Mouse (Mus musculus) CH12.LX (cell line): ENCODE data around the gene Fgfr2. TPM values are rescaled to one million over a fixed set of nuclear protein-coding genes. Genes with fewer than 3 reads are reported as not detected.
A peak's percentile ranks its signal among the peaks of the same experiment; 100 is the strongest.

Experiments used
- DNase-seq: peaks from one replicate; pipeline ENCODE4 v3.0.0-alpha.2; 2013; ENCODE audit errors: extremely low read depth
- H3K27ac ChIP-seq: 2 replicates; pipeline ENCODE4 v1.5.1; 2012; ENCODE audit warnings: low read depth, mild to moderate bottlenecking, control low read depth, moderate library complexity; ENCODE audit not compliant: insufficient read depth
- H3K27me3 ChIP-seq: replicated peaks from 2 replicates; pipeline ENCODE3; 2012; ENCODE audit warnings: inconsistent platforms
- H3K36me3 ChIP-seq, 2 experiments: replicated peaks in 1 of 2; 2 replicates each; pipeline versions ENCODE3 to v1.6.1; 2012; ENCODE audit warnings: inconsistent platforms in 1 of 2, low read length in 1 of 2, mild to moderate bottlenecking in 1 of 2, mixed read lengths in 1 of 2, moderate library complexity in 1 of 2; ENCODE audit not compliant: control insufficient read depth in 1 of 2, insufficient read depth in 1 of 2
- H3K4me1 ChIP-seq, 2 experiments: 2 replicates each; pipeline ENCODE4 v1.6.1; 2012; ENCODE audit warnings: inconsistent platforms in 1 of 2, moderate library complexity in 1 of 2; ENCODE audit not compliant: insufficient read depth in 2 of 2, control insufficient read depth in 1 of 2
- H3K4me2 ChIP-seq: 2 replicates; pipeline ENCODE4 v1.6.1; 2012; ENCODE audit warnings: low read depth, mild to moderate bottlenecking, control low read depth; ENCODE audit not compliant: poor library complexity, insufficient read depth, severe bottlenecking
- H3K4me3 ChIP-seq, 3 experiments: fragments of 150-350 bp in 1 of 3; sonication (generic) in 1 of 3; replicated peaks in 1 of 3; 2 replicates each; pipeline versions ENCODE3 to v1.5.1; 2011 to 2012; ENCODE audit warnings: low read depth in 2 of 3, low read length in 2 of 3, mild to moderate bottlenecking in 2 of 3, moderate library complexity in 2 of 3, control low read depth in 1 of 3, improper control_type of control experiment in 1 of 3, inconsistent platforms in 1 of 3, mixed read lengths in 1 of 3; ENCODE audit not compliant: poor library complexity in 1 of 3
- H3K79me2 ChIP-seq: replicated peaks from 2 replicates; pipeline ENCODE4 v1.6.1; 2012; ENCODE audit warnings: mild to moderate bottlenecking, moderate library complexity; ENCODE audit not compliant: control insufficient read depth, poor library complexity, insufficient read depth, severe bottlenecking; ENCODE audit errors: extremely low read depth
- H3K9ac ChIP-seq: 2 replicates; pipeline ENCODE4 v1.6.1; 2012; ENCODE audit warnings: low read depth, mild to moderate bottlenecking, control low read depth, moderate library complexity; ENCODE audit not compliant: insufficient read depth
- H3K9me3 ChIP-seq: replicated peaks from 2 replicates; pipeline ENCODE3; 2012; ENCODE audit warnings: low read length, inconsistent platforms, mixed read lengths
- BHLHE40 ChIP-seq: IDR thresholded peaks from 2 replicates; pipeline ENCODE4 v1.6.1; 2011; ENCODE audit warnings: mild to moderate bottlenecking, low read depth, low read length, improper control_type of control experiment
- CHD1 ChIP-seq: IDR thresholded peaks from 2 replicates; pipeline ENCODE4 v1.6.1; 2012; ENCODE audit warnings: low read depth, low read length, improper control_type of control experiment, inconsistent platforms
- CHD2 ChIP-seq: IDR thresholded peaks from 2 replicates; pipeline ENCODE4 v1.6.1; 2011; ENCODE audit warnings: low read length, improper control_type of control experiment
- CTCF ChIP-seq, 2 experiments: IDR thresholded peaks in 1 of 2; conservative IDR thresholded peaks in 1 of 2; 2 replicates each; pipeline ENCODE4 v1.5.1; 2011 to 2012; ENCODE audit warnings: low read depth in 2 of 2, low read length in 2 of 2, improper control_type of control experiment in 1 of 2, inconsistent platforms in 1 of 2, mild to moderate bottlenecking in 1 of 2, moderate library complexity in 1 of 2
- E2F4 ChIP-seq: IDR thresholded peaks from 2 replicates; pipeline ENCODE4 v1.6.1; 2011; ENCODE audit warnings: low read depth, low read length, improper control_type of control experiment; ENCODE audit not compliant: insufficient replicate concordance
- ELF1 ChIP-seq: IDR thresholded peaks from 2 replicates; pipeline ENCODE4 v1.6.1; 2014; ENCODE audit warnings: low read depth, mild to moderate bottlenecking, inconsistent platforms, low read length, improper control_type of control experiment
- EP300 ChIP-seq: IDR thresholded peaks from 2 replicates; pipeline ENCODE4 v1.6.1; 2011; ENCODE audit warnings: low read length, improper control_type of control experiment
- ETS1 ChIP-seq: conservative IDR thresholded peaks from 2 replicates; pipeline ENCODE4 v1.6.1; 2012; ENCODE audit warnings: low read depth, mild to moderate bottlenecking, inconsistent platforms, low read length, improper control_type of control experiment, moderate library complexity
- IRF4 ChIP-seq: IDR thresholded peaks from 2 replicates; pipeline ENCODE4 v1.6.1; 2014; ENCODE audit warnings: low read depth, mild to moderate bottlenecking, inconsistent platforms, low read length, improper control_type of control experiment
- JUN ChIP-seq: IDR thresholded peaks from 2 replicates; pipeline ENCODE4 v1.6.1; 2011; ENCODE audit warnings: low read depth, mild to moderate bottlenecking, low read length, improper control_type of control experiment, moderate library complexity; ENCODE audit not compliant: insufficient read depth
- JUND ChIP-seq: conservative IDR thresholded peaks from 2 replicates; pipeline ENCODE4 v1.6.1; 2011; ENCODE audit warnings: low read depth, low read length, improper control_type of control experiment
- KAT2A ChIP-seq: IDR thresholded peaks from 2 replicates; pipeline ENCODE4 v1.6.1; 2012; ENCODE audit warnings: low read length, improper control_type of control experiment, inconsistent platforms; ENCODE audit not compliant: insufficient replicate concordance
- MAFK ChIP-seq: IDR thresholded peaks from 2 replicates; pipeline ENCODE4 v1.6.1; 2011; ENCODE audit warnings: low read length, improper control_type of control experiment; ENCODE audit not compliant: insufficient replicate concordance
- MAX ChIP-seq: IDR thresholded peaks from 2 replicates; pipeline ENCODE4 v1.6.1; 2011; ENCODE audit warnings: low read length, improper control_type of control experiment
- MAZ ChIP-seq: IDR thresholded peaks from 2 replicates; pipeline ENCODE4 v1.6.1; 2012; ENCODE audit warnings: low read depth, mild to moderate bottlenecking, inconsistent platforms, low read length, improper control_type of control experiment, moderate library complexity
- MEF2A ChIP-seq: IDR thresholded peaks from 2 replicates; pipeline ENCODE4 v1.6.1; 2014; ENCODE audit warnings: low read depth, mild to moderate bottlenecking, inconsistent platforms, low read length, improper control_type of control experiment, borderline replicate concordance
- MXI1 ChIP-seq: IDR thresholded peaks from 2 replicates; pipeline ENCODE4 v1.6.1; 2011; ENCODE audit warnings: mild to moderate bottlenecking, low read depth, low read length, improper control_type of control experiment
- NELFE ChIP-seq: IDR thresholded peaks from 2 replicates; pipeline ENCODE4 v1.6.1; 2011; ENCODE audit warnings: low read depth, low read length, improper control_type of control experiment
- NRF1 ChIP-seq: IDR thresholded peaks from 2 replicates; pipeline ENCODE4 v1.6.1; 2014; ENCODE audit warnings: low read depth, mild to moderate bottlenecking, inconsistent platforms, low read length, improper control_type of control experiment, moderate library complexity
- PAX5 ChIP-seq: IDR thresholded peaks from 2 replicates; pipeline ENCODE4 v1.6.1; 2012; ENCODE audit warnings: low read length, inconsistent platforms, mixed read lengths
- POLR2A ChIP-seq: IDR thresholded peaks from 2 replicates; pipeline ENCODE4 v1.6.1; 2011; ENCODE audit warnings: low read depth, mild to moderate bottlenecking, improper control_type of control experiment, low read length
- POLR2AphosphoS2 ChIP-seq: IDR thresholded peaks from 2 replicates; pipeline ENCODE4 v1.6.1; 2011; ENCODE audit warnings: low read depth, low read length, improper control_type of control experiment
- RCOR1 ChIP-seq: conservative IDR thresholded peaks from 2 replicates; pipeline ENCODE4 v1.6.1; 2012; ENCODE audit warnings: low read depth, mild to moderate bottlenecking, inconsistent platforms, low read length, improper control_type of control experiment
- TCF12 ChIP-seq: IDR thresholded peaks from 2 replicates; pipeline ENCODE4 v1.6.1; 2014; ENCODE audit warnings: low read depth, mild to moderate bottlenecking, inconsistent platforms, low read length, improper control_type of control experiment
- UBTF ChIP-seq: IDR thresholded peaks from 2 replicates; pipeline ENCODE4 v1.6.1; 2012; ENCODE audit warnings: low read depth, mild to moderate bottlenecking, inconsistent platforms, low read length, improper control_type of control experiment, moderate library complexity
- USF1 ChIP-seq: IDR thresholded peaks from 2 replicates; pipeline ENCODE4 v1.6.1; 2014; ENCODE audit warnings: low read depth, mild to moderate bottlenecking, inconsistent platforms, low read length, improper control_type of control experiment
- USF2 ChIP-seq: conservative IDR thresholded peaks from 2 replicates; pipeline ENCODE4 v1.6.1; 2011; ENCODE audit warnings: low read depth, low read length, improper control_type of control experiment
- ZC3H11A ChIP-seq: IDR thresholded peaks from 2 replicates; pipeline ENCODE4 v1.6.1; 2012; ENCODE audit warnings: low read depth, mild to moderate bottlenecking, inconsistent platforms, low read length, improper control_type of control experiment
- ZKSCAN1 ChIP-seq: IDR thresholded peaks from 2 replicates; pipeline ENCODE4 v1.6.1; 2012; ENCODE audit warnings: low read depth, inconsistent platforms, low read length, improper control_type of control experiment, borderline replicate concordance
- ZMIZ1 ChIP-seq: IDR thresholded peaks from 2 replicates; pipeline ENCODE4 v1.6.1; 2012; ENCODE audit warnings: low read depth, mild to moderate bottlenecking, inconsistent platforms, low read length, improper control_type of control experiment
- ZNF384 ChIP-seq: IDR thresholded peaks from 2 replicates; pipeline ENCODE4 v1.6.1; 2012; ENCODE audit warnings: low read depth, low read length, improper control_type of control experiment, inconsistent platforms
- dilution Hi-C: fragments of 300-500 bp; cut with MboI; formaldehyde crosslinking; loops from 2 replicates; pipeline ENCODE4 v1.14.3; 2020; ENCODE audit warnings: low sequenced_read_pairs; ENCODE audit not compliant: extremely low pct_unique_long_range_greater_than_20kb, extremely low pct_ligation_motif_present
- in situ Hi-C: fragments of 300-500 bp; cut with MboI; formaldehyde crosslinking; loops from 3 replicates; pipeline ENCODE4 v1.14.3; 2019; ENCODE audit warnings: low sequenced_read_pairs, low pct_ligation_motif_present, low pct_unique_long_range_greater_than_20kb, mixed read lengths
- polyA plus RNA-seq: library from polyadenylated mRNA; unstranded; fragments of >175 nt; gene quantifications from 2 replicates; pipeline ENCODE4 v1.2.1, GENCODE M21; 2012; ENCODE audit warnings: low read depth; ENCODE audit not compliant: insufficient read length
- total RNA-seq, 2 experiments: library from RNA; depleted of rRNA; stranded (reverse); fragments of 300-350 nt in 1 of 2; fragments of >200 nt in 1 of 2; gene quantifications; 2 replicates each; pipeline ENCODE4 v1.2.3; 2012 to 2014

The Fgfr2 gene
- total and polyA plus RNA-seq, 3 experiments = not detected

DNA sequence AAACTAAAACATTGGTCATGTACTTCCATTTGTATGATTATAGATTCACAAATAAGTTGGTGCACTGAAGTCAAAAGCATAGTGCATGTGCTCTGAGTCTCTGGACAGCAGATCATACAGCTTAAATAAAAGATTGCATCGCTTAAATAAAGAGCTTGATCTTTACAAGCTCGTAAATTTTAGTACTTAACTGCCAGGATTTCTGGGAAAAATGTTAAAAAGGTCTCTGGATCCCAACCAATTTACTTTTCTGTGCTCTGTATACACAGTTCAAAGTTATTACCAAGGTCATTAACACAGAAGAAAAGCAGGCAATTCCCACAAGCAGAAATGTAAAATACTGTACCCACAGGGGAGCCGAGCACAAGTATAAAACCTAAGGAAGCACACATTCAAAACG is 292.2 kb downstream of the Fgfr2 start:
- H3K27ac ChIP-seq = no peak overlapping the region
- in situ Hi-C loops (no loop called here), dilution Hi-C loops (no loop called here)
- DNase-seq = no peak
- peaks cover 30 to 54% of the 10 kb centered on the region in 2 experiments for H3K36me3 ChIP-seq
- H3K4me2 ChIP-seq = no peak overlapping the region
- H3K79me2 ChIP-seq = no peaks in the 10 kb centered on the region; the same call in 1 of the 2 replicates
- H3K4me3 ChIP-seq = no peak overlapping the region
- TF ChIP-seq UBTF (no peak), PAX5 (no peak), BHLHE40 (no peak), MAZ (no peak), CTCF (conservative IDR thresholded peaks at IDR 0.05 in 1 of 2, IDR thresholded peaks at IDR 0.05 in 1 of 2; ENCODE audit: low read depth in 2 of 2, low read length in 2 of 2) (no peak)
- no peaks in the 10 kb centered on the region for H3K27me3 ChIP-seq
- H3K9me3 ChIP-seq = no peaks in the 10 kb centered on the region
- H3K4me1 ChIP-seq = peaks cover 2 to 44% of the 10 kb centered on the region in 2 experiments; a peak in 2 of 4 replicates
- no peak overlapping the region for H3K9ac ChIP-seq

- Histone ChIP-seq H3K9me3 (no peaks in the 10 kb centered on the region), H3K36me3 (peaks cover 14 to 41% of the 10 kb centered on the region in 2 experiments), H3K27me3 (no peaks in the 10 kb centered on the region), H3K4me1 (peaks cover 8 to 41% of the 10 kb centered on the region in 2 experiments; a peak in 3 of 4 replicates), H3K9ac (no peak overlapping the region), H3K79me2 (no peaks in the 10 kb centered on the region), H3K27ac (no peak overlapping the region), H3K4me2 (peak overlapping the region; percentile 29; the same call in 1 of the 2 replicates), H3K4me3 (no peak overlapping the region)
- in situ Hi-C loops (no loop called here), dilution Hi-C loops (no loop called here)
- DNase-seq = peak; percentile 55
- TF ChIP-seq MAFK (0 out of 2 replicates have a peak, but pooled peaks have one; percentile 22), E2F4 (no peak), PAX5 (no peak), ZC3H11A (no peak), CHD2 (no peak), POLR2A (no peak), USF2 (no peak), UBTF (no peak), MEF2A (no peak), POLR2AphosphoS2 (no peak), ETS1 (peak; percentile 55), ELF1 (no peak), KAT2A (no peak), EP300 (peak; percentile 78), TCF12 (no peak), CTCF (conservative IDR thresholded peaks at IDR 0.05 in 1 of 2, IDR thresholded peaks at IDR 0.05 in 1 of 2; ENCODE audit: low read depth in 2 of 2, low read length in 2 of 2) (no peak), ZMIZ1 (no peak), BHLHE40 (no peak), NELFE (no peak), MAZ (no peak), NRF1 (no peak), RCOR1 (no peak), ZNF384 (no peak), ZKSCAN1 (no peak), CHD1 (no peak), MAX (no peak), USF1 (no peak), IRF4 (peak; percentile 67), MXI1 (no peak), JUND (peak; percentile 93), JUN (peak; percentile 79)
These were observed 298.7 kb downstream of the Fgfr2 start for GRCm38 (mm10) chr7:132824346-132825022.
